In the genomic region with DNA sequence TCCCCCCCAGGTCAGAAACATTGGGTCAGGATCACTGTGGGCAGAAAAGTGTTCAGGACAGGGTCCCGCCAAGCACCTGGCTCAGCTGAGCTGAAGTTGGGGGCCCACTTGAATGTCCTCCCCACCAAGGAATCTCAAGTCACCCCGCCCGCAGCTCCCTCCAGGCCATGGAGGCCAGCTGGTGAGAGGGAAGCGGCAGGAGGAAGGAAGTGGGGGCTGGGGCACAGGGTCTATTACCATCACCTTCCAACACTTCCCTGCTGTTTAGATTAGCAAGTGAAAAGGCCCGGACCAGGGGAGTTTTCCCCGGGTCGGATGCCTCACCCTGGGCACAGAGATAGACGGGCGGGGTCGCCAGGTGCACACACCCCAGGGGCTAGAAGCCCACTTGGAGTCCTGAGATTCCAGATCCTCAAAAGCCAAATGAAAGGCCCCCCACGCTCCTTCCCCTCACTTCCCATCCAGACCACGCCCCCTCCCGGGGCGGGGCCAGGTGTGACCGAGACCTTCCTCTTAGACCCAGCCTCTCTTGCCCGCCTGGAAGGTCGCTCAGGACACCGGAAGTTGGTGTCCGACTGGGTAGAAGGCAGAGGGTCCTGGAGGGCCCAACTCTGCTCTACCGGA, we compare ENCODE assay signal across 8 mouse cellular contexts. TPM values are rescaled to one million over a fixed set of nuclear protein-coding genes. Genes with fewer than 3 reads are reported as not detected.
A peak's percentile ranks its signal among the peaks of the same experiment; 100 is the strongest.
DNase-seq lines count a peak whose midpoint lies in the region; ATAC-seq and TF ChIP-seq lines count a peak whose summit lies in the region.

No protein-coding gene starts in this region.

- ATAC-seq in hematopoietic stem cell, adult 5-6 weeks (replicated peaks in 1 of 2; ENCODE audit: insufficient read depth in 1 of 2, low FRiP score in 2 of 2, low TSS enrichment in 1 of 2, low read depth in 1 of 2, poor library complexity in 2 of 2, severe bottlenecking in 2 of 2) = peak; percentile 66 to 75; a peak in 3 of 4 replicates
- peak; percentile 40; the same call in 1 of the 2 replicates for ATAC-seq in limb, embryonic 11.5 days (ENCODE audit: insufficient number of reproducible peaks, low FRiP score, low TSS enrichment, low read depth)
- ATAC-seq in midbrain, embryonic 13.5 days = peak; percentile 5; the same call in 1 of the 2 replicates

- intact Hi-C loops in gastrocnemius, adult 2 months (cut with DNase I) = loop anchor here (5.0 kb wide), 1 partner anchor 43 kb away; no protein-coding TSS in a partner anchor

- H3K36me3 ChIP-seq in limb, embryonic 11.5 days (ENCODE audit: control insufficient read depth, insufficient read depth, low read length) = no peaks in the 10 kb centered on the region
- no peaks in the 10 kb centered on the region for H3K36me3 ChIP-seq in midbrain, embryonic 13.5 days

- H3K9me3 ChIP-seq in limb, embryonic 11.5 days (ENCODE audit: control insufficient read depth, low read length) = no peaks in the 10 kb centered on the region
- H3K9me3 ChIP-seq in midbrain, embryonic 13.5 days = no peaks in the 10 kb centered on the region

- no peak for DNase-seq in gastrocnemius, adult 2 months
- no peak for DNase-seq in gastrocnemius, adult 18-20 months (ENCODE audit: low spot score)
- peak; percentile 61 for DNase-seq in embryo, embryonic 11 days
- DNase-seq in limb, embryonic 11.5 days (ENCODE audit: low spot score) = peak; percentile 62
- no peak for DNase-seq in layer of hippocampus, adult 11-12 months (ENCODE audit: low spot score)
- no peak for DNase-seq in T-cell, adult 2 months (ENCODE audit: low spot score)

- H3K4me3 ChIP-seq in gastrocnemius, adult 2 months = peak overlapping the region; percentile 46
- peak overlapping the region; percentile 0; the same call in 1 of the 2 replicates for H3K4me3 ChIP-seq in limb, embryonic 11.5 days (ENCODE audit: low read depth, low read length)
- no peak overlapping the region for H3K4me3 ChIP-seq in midbrain, embryonic 13.5 days (replicated peaks)

- no peaks in the 10 kb centered on the region for H3K27me3 ChIP-seq in limb, embryonic 11.5 days (ENCODE audit: control insufficient read depth, insufficient read depth, low read length)
- H3K27me3 ChIP-seq in midbrain, embryonic 13.5 days = no peaks in the 10 kb centered on the region

- peaks cover 72% of the 10 kb centered on the region for H3K4me1 ChIP-seq in limb, embryonic 11.5 days (ENCODE audit: control insufficient read depth, insufficient read depth, low read length)
- peaks cover 90% of the 10 kb centered on the region for H3K4me1 ChIP-seq in midbrain, embryonic 13.5 days (replicated peaks)

- H3K27ac ChIP-seq in gastrocnemius, adult 2 months = peak overlapping the region; percentile 38; the same call in 1 of the 2 replicates
- no peak overlapping the region for H3K27ac ChIP-seq in limb, embryonic 11.5 days (replicated peaks; ENCODE audit: low read depth, low read length)
- no peak overlapping the region for H3K27ac ChIP-seq in midbrain, embryonic 13.5 days

- TF ChIP-seq CTCF in gastrocnemius, adult 2 months (IDR thresholded peaks at IDR 0.05) = no peak

- H3K4me2 ChIP-seq in limb, embryonic 11.5 days (ENCODE audit: low read depth, severe bottlenecking) = peak overlapping the region; percentile 33
- H3K4me2 ChIP-seq in midbrain, embryonic 13.5 days (replicated peaks) = peak overlapping the region; percentile 41

- 6% methylated on average over 20 of the region's 20 CpGs for WGBS in limb, embryonic 11.5 days
- WGBS in midbrain, embryonic 13.5 days = 18% methylated on average over 20 of the region's 20 CpGs

- no peak overlapping the region for H3K9ac ChIP-seq in limb, embryonic 11.5 days (ENCODE audit: low read length)
- H3K9ac ChIP-seq in midbrain, embryonic 13.5 days (replicated peaks) = no peak overlapping the region

RNA-seq across cellular contexts. Expression of gene Fgfr2, which starts 8.2 kb away (rescaled TPM):
- under 1 TPM; 0.15 to 0.33 TPM for total RNA-seq in gastrocnemius, adult 2 months (2021)
- total RNA-seq in gastrocnemius, adult 18-20 months (2021) = under 1 TPM; 0.43 to 0.88 TPM
- total RNA-seq in hematopoietic stem cell, adult 5-6 weeks (2017) = not detected in 2 replicates
- polyA plus RNA-seq in limb, embryonic 11.5 days (2014; fragmentation: Nextera tagmentation; extraction: Ambion mirVana) = 60.1 and 72.1 TPM in 2 replicates
- 29.9 and 39.4 TPM in 2 replicates for polyA plus RNA-seq in midbrain, embryonic 13.5 days (2015; fragmentation: Nextera tagmentation; extraction: Ambion mirVana)

RNA-seq across cellular contexts. Expression of gene Ctbp2, which starts 9.2 kb away (rescaled TPM):
- total RNA-seq in gastrocnemius, adult 2 months (2021) = 10 to 100 TPM; 18.7 to 23.0 TPM
- 10 to 100 TPM; 17.7 to 21.8 TPM for total RNA-seq in gastrocnemius, adult 18-20 months (2021)
- 38.3 and 45.4 TPM in 2 replicates for total RNA-seq in hematopoietic stem cell, adult 5-6 weeks (2017)
- polyA plus RNA-seq in limb, embryonic 11.5 days (2014; fragmentation: Nextera tagmentation; extraction: Ambion mirVana) = 141 and 144 TPM in 2 replicates
- 88.4 and 91.0 TPM in 2 replicates for polyA plus RNA-seq in midbrain, embryonic 13.5 days (2015; fragmentation: Nextera tagmentation; extraction: Ambion mirVana)

Comparison
In these comparisons a context has a peak if more than half of its experiments do, and no peak if none do; other contexts are left out.
1. DNase-seq: peak in embryo, embryonic 11 days (single experiment) and limb, embryonic 11.5 days (single experiment); none in gastrocnemius, adult 2 months (single experiment), gastrocnemius, adult 18-20 months (single experiment), layer of hippocampus, adult 11-12 months (single experiment) and T-cell, adult 2 months (single experiment).
2. ATAC-seq: peak in every context shown above with its lines; median percentile 70 in hematopoietic stem cell, adult 5-6 weeks; 40 in limb, embryonic 11.5 days; 5 in midbrain, embryonic 13.5 days.